Mouse (Mus musculus) C2C12 (cell line): ENCODE measurements around the gene Mfsd4b5. TPM values are rescaled to one million over a fixed set of nuclear protein-coding genes. Genes with fewer than 3 reads are reported as not detected.

ENCODE experiments used
- H3K27me3 ChIP-seq: one replicate; pipeline ENCODE4 v1.6.1; 2011; ENCODE audit not compliant: control insufficient read depth, insufficient read depth, insufficient read length
- H3K36me3 ChIP-seq: one replicate; pipeline ENCODE4 v1.6.1; 2011; ENCODE audit not compliant: control insufficient read depth, insufficient read depth
- H3K4me3 ChIP-seq: one replicate; pipeline ENCODE4 v1.5.1; 2011; ENCODE audit warnings: mild to moderate bottlenecking, control low read depth; ENCODE audit not compliant: poor library complexity, insufficient read depth, severe bottlenecking
- H3K79me2 ChIP-seq: one replicate; pipeline ENCODE4 v1.6.1; 2011; ENCODE audit not compliant: control insufficient read depth, insufficient read depth
- H3K79me3 ChIP-seq: one replicate; pipeline ENCODE4 v1.6.1; 2011; ENCODE audit warnings: low read depth, control low read depth
- H3ac ChIP-seq: one replicate; pipeline ENCODE3; 2011; ENCODE audit warnings: low read depth; ENCODE audit not compliant: control insufficient read depth, insufficient read length
- CEBPB ChIP-seq: IDR thresholded peaks from one replicate; pipeline ENCODE4 v1.6.1; 2011; ENCODE audit warnings: low read depth, mild to moderate bottlenecking, control low read depth, moderate library complexity
- CTCF ChIP-seq: IDR thresholded peaks from one replicate; pipeline ENCODE4 v1.5.1; 2011; ENCODE audit not compliant: control insufficient read depth, insufficient read depth, insufficient read length
- FOSL1 ChIP-seq: IDR thresholded peaks from one replicate; pipeline ENCODE4 v1.8.0; 2011; ENCODE audit warnings: mild to moderate bottlenecking, low read length; ENCODE audit not compliant: poor library complexity, insufficient read depth, severe bottlenecking
- MAX ChIP-seq: IDR thresholded peaks from one replicate; pipeline ENCODE4 v1.6.1; 2011; ENCODE audit warnings: mild to moderate bottlenecking, control low read depth
- MYOD1 ChIP-seq: IDR thresholded peaks from one replicate; pipeline ENCODE4 v1.6.1; 2011; ENCODE audit warnings: low read depth; ENCODE audit not compliant: control insufficient read depth, insufficient read length
- MYOG ChIP-seq: IDR thresholded peaks from one replicate; pipeline ENCODE4 v1.6.1; 2011; ENCODE audit not compliant: control insufficient read depth, insufficient read length; ENCODE audit errors: extremely low read depth
- USF1 ChIP-seq: IDR thresholded peaks from one replicate; pipeline ENCODE4 v1.6.1; 2011; ENCODE audit warnings: low read depth, mild to moderate bottlenecking, control low read depth, moderate library complexity
- long read RNA-seq, 2 experiments: library from polyadenylated mRNA; unstranded; transcript quantifications; one replicate each; pipeline ENCODE4 v2.0.0; 2019 to 2020
- polyA plus RNA-seq: library from polyadenylated mRNA; unstranded; fragments of >200 nt; fragmentation: generic; extraction: Trizol; gene quantifications from one replicate; pipeline ENCODE4 v1.2.1, GENCODE M21; 2012; ENCODE audit warnings: missing spikeins

Gene Mfsd4b5
- polyA plus RNA-seq, result 0.01 TPM
- long read RNA-seq, experiment 1, result 0 reads
- long read RNA-seq, experiment 2, result 0 reads

GRCm38 (mm10) chr10:39986466-39986865 is at the start of gene Mfsd4b5:
Mfsd4b5 (minus strand) TSS chr10:39986646.
- Histone ChIP-seq H3K27me3 (peaks cover 4% of the 10 kb centered on the region), H3K36me3 (no peaks in the 10 kb centered on the region), H3K79me3 (no peaks in the 10 kb centered on the region), H3K4me3 (no peak within 1 kb of the TSS), H3K79me2 (no peaks in the 10 kb centered on the region), H3ac (no peak within 1 kb of the TSS)
- no peak for TF ChIP-seq MYOD1
- TF ChIP-seq CEBPB, result no peak
- no peak for TF ChIP-seq CTCF
- no peak for TF ChIP-seq MYOG
- no peak for TF ChIP-seq USF1
- TF ChIP-seq FOSL1, result no peak
- no peak for TF ChIP-seq MAX

- Histone ChIP-seq H3K79me3 (no peaks in the 10 kb centered on the region), H3K4me3 (no peak overlapping the region), H3K27me3 (no peaks in the 10 kb centered on the region), H3ac (no peak overlapping the region), H3K79me2 (no peaks in the 10 kb centered on the region), H3K36me3 (no peaks in the 10 kb centered on the region)
- TF ChIP-seq MAX (no peak), FOSL1 (no peak), CTCF (no peak), USF1 (no peak), MYOD1 (no peak), CEBPB (no peak), MYOG (no peak)
These were observed 48.5 kb upstream of the Mfsd4b5 start for GRCm38 (mm10) chr10:40034956-40035355.

GRCm38 (mm10) chr10:40032897-40033296 is 46.5 kb upstream of the Mfsd4b5 start:
- no peak overlapping the region for H3ac ChIP-seq
- H3K4me3 ChIP-seq, result no peak overlapping the region
- no peaks in the 10 kb centered on the region for H3K36me3 ChIP-seq
- TF ChIP-seq CTCF (no peak), MAX (no peak), MYOD1 (no peak), MYOG (no peak), CEBPB (no peak), USF1 (no peak), FOSL1 (no peak)
- no peaks in the 10 kb centered on the region for H3K79me2 ChIP-seq
- no peaks in the 10 kb centered on the region for H3K79me3 ChIP-seq
- H3K27me3 ChIP-seq, result no peaks in the 10 kb centered on the region

GRCm38 (mm10) chr10:40030716-40031115 is 44.3 kb upstream of the Mfsd4b5 start:
- no peaks in the 10 kb centered on the region for H3K79me3 ChIP-seq
- TF ChIP-seq CTCF, result no peak
- TF ChIP-seq USF1, result no peak
- no peak for TF ChIP-seq FOSL1
- TF ChIP-seq MYOG, result no peak
- TF ChIP-seq MAX, result no peak
- TF ChIP-seq CEBPB, result no peak
- TF ChIP-seq MYOD1, result no peak
- no peaks in the 10 kb centered on the region for H3K36me3 ChIP-seq
- H3K79me2 ChIP-seq, result no peaks in the 10 kb centered on the region
- H3K27me3 ChIP-seq, result no peaks in the 10 kb centered on the region
- H3ac ChIP-seq, result no peak overlapping the region
- H3K4me3 ChIP-seq, result no peak overlapping the region

- Histone ChIP-seq H3ac (no peak overlapping the region), H3K79me2 (no peaks in the 10 kb centered on the region), H3K27me3 (no peaks in the 10 kb centered on the region), H3K4me3 (no peak overlapping the region), H3K79me3 (no peaks in the 10 kb centered on the region), H3K36me3 (no peaks in the 10 kb centered on the region)
- TF ChIP-seq MYOG (no peak), CTCF (no peak), USF1 (no peak), MAX (no peak), FOSL1 (no peak), MYOD1 (no peak)
These were observed 43.2 kb upstream of the Mfsd4b5 start for GRCm38 (mm10) chr10:40029610-40030009.

GRCm38 (mm10) chr10:40028091-40028490 is 41.6 kb upstream of the Mfsd4b5 start:
- H3K4me3 ChIP-seq, result no peak overlapping the region
- TF ChIP-seq FOSL1 (no peak), USF1 (no peak), MYOD1 (no peak), MYOG (no peak), CTCF (no peak), CEBPB (no peak), MAX (no peak)
- no peak overlapping the region for H3ac ChIP-seq
- H3K27me3 ChIP-seq, result no peaks in the 10 kb centered on the region
- no peaks in the 10 kb centered on the region for H3K79me3 ChIP-seq
- no peaks in the 10 kb centered on the region for H3K36me3 ChIP-seq
- H3K79me2 ChIP-seq, result no peaks in the 10 kb centered on the region
